Mouse (Mus musculus): ENCODE measurements around the gene Slc45a1.

Slc45a1 gene

DNA sequence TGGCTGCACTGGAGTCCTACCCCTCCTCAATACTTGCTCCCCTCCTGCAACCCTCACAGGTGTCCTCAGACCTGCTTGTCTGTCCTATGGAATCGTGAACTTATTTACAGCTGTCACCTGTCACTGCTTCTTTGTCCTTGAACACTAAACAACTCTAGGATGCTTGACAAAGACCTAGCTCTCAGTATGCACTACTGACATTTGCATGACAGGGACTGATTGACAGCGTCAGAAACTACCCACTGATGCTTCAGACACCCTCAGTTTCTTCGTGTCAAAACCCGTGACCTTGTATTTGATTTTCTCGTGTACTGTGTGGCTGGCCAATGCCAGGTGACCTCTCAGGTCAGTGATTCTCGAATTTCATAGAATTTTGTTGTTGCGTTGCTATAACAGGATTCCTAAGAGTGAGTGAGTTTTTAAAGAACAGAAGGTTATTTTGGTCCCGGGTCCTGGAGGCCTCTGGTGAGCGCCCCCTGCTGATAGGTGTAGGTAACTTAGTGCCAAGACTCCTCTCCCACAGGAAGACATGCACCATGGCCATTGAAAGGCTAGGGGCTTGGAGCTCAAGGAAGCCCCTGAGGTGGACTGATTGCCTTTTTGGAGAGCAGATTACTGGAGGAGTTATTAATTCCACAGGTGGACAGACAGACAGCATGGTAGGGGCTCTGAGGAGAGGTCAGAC is 8.1 kb upstream of the Slc45a1 start:
- no peak for DNase-seq (ENCODE audit: low read depth, low spot score)

DNA sequence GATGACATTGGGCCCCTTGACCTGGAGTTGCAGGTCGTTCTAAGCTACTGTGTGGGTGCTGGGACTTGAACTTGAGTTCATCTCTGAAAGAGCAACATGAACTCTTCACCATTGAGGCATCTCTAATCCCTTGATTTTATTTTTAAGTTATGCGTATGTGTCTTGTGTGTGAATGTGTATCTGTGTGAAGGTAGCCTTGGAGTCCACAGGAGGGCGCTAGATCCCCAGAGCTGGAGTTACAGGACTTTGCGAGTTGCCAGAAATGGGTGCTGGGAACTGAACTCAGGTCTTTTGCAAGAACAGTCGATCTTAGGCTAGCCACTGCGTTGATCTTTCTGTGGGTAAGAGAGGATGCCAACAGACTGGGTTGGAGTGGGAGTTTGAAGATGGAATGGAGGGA is 4.5 kb upstream of the Slc45a1 start:
- DNase-seq (ENCODE audit: low read depth, low spot score), result no peak

DNA sequence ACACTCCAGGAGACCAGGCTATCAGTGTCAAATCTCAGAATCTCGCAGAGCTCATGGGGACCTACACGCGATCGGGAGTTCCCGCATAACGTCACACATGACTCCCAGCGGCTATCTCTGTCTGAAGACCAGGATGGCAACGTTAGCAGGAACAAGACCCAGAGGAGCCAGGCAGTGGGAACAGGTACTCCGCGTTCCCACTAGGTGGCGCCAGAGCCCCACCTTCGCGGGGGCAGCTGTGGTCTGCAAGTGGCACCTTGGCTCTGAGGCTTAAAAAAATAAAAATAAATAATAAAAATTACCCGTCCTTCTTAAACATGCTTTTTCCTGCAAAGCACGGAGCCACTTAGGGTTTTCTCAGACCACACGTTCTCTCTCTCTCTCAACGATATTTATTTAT is 4.0 kb upstream of the Slc45a1 start:
- no peak for DNase-seq (ENCODE audit: low read depth, low spot score)

DNA sequence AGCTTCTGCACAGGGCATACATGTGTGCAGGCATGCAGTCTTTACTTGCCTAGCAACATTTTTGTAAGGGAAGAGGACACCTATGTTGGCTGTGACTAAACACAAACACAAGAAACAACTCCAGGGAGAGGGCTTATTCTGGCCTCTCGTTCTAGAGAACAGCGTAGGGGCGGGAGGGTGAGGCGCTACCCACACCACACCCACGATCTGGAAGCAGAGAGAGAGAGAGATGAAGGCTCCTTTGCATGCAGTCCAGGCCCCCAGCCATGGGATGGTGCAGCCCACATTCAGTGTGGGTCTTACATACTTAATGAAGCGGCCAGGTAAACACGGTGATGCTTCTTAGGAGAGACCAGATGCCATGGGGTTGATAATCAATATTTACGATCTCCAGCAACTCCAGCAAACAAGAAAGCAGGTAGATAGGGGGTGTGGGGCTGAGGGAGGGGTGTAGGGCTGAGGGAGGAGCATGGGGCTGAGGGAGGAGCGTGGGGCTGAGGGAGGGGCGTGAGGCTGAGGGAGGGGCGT is 1.2 kb upstream of the Slc45a1 start:
- no peak for DNase-seq (ENCODE audit: low read depth, low spot score)

DNA sequence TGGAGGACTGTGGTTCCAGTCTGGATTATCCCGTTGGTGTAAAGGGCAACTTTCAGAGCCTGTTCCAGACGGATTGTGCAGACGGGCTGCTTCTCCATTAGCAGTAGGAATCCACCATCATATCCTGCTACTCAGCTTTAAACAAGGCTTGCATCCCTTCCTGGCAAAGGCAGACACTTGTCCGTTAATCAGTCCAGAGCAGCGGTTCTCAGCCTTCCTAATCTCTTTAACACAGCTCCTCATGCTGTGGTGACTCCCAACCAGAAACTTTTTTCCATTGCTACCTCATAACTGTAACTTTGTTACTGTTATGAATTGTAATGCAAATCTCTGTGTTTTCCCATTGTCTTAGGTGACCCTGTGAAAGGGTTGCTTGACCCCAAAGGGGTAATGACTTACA is 2.6 kb downstream of the Slc45a1 start:
- DNase-seq (ENCODE audit: low read depth, low spot score), result no peak

DNA sequence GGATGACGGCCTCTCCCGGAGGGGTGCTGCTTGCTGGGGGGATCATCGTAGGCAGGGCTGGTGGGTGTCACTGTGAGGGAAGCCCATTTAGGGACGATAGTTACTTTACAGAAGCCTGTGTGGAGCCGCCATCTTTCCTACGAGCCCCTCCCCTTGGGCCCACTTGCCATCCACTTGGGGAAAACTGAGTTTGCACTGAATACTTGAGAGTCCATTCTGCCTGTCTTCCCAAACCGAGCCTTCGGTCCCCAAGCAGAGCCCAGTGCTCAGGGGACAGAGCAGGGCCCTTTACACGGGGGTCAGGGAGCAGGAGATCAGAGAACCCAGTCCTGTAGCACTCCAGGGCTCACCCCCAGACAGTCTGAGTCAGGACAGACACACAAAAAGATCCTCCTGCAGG is 7.7 kb downstream of the Slc45a1 start:
- DNase-seq (ENCODE audit: low read depth, low spot score), result no peak

DNA sequence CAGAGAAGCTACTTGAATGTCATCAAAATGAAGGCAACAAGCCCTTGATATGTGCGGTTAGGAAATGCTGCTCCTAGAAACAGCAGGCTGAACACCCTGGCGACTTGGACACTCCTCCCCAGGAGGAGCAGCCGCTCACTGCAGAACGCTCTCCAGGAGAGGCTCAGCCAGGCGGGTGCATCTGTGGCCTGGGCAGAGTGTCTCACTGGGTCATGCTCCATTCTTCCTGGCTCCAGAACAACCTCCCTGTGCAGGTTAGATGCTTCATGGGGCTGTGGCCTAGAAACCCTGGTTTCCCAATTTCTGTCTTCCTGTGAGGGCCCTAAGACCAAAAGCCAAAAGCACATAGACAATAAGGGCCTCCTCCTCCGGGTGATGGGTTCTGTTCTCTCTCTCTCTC is 15.3 kb downstream of the Slc45a1 start:
- no peak for DNase-seq (ENCODE audit: low read depth, low spot score)

DNA sequence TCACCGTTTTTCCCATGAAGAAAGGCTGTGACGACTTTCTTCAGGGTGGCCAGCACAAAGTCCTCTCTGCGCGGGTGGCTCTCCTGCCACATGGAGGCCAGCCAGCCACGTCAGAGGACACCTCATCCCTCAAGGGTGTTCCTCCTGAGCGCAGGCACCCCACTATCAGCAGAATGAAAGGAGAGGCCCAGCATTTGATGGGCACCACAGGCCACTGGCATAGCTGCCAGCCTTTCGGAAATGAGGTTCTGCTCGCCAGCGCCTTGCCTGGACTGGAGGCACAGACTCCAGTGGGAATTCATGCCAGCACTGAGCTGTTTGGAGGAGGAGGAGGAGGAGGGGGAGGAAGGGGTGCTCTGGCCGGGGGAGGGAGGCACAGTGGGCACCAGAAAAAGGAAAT is 16.4 kb downstream of the Slc45a1 start:
- DNase-seq (ENCODE audit: low read depth, low spot score), result no peak

DNA sequence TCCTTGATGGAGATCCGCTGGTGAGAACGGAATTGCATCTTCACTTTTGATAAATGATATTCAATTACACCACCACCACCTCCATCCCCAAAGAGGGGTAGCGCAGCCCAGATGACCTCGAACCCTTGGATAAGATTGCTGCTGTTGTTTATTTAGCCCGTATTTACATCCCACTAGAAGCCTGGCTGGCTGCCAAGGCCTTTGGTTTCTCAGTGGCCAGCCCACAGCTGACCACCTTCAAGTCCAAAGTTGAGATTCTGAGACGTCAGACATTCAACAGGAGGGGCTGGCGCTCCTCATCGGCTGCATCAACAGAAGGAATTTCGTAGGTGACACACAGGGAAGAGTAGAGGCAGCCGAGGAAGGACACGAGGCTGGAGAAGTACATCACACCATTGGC is 22.7 kb downstream of the Slc45a1 start:
- no peak for DNase-seq (ENCODE audit: low read depth, low spot score)

DNA sequence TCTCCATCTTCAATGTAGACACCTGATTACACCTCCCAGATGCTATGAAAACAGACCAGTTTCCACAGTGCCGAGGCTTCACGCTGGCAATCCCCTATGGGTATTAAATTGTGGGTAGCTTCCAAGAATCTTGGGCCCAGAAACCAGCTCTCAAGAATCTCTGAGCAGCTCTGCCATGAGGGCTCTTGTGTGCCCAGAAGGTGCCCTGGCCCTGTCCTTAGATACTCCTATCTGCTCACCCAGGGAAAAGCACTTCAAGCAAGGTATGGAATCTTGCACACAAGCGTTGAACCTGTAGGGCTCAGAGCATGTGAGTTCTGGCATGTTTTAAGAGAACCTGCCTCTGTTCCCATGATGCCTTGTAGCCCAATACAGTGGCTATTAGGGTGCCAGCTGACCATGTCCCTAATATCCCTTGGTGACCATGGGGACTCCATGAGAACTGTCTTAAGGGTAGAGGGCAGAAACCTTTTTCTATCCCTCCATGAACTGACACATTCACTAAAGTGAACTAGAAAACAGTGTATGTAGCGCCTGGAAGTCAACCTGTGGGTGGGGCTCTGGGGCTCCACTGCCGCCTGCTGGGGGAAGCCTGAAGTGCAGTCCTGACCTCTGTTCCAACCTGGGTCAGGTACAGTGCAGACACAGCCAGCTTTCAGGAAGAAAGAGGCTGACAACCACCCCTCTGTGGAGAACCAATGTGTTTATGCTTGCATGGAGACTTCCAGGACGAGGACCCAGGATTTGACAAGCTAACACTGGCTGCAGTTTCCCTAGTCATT is 25.8 kb downstream of the Slc45a1 start:
- peak; percentile 19 for DNase-seq (ENCODE audit: low read depth, low spot score)

DNA sequence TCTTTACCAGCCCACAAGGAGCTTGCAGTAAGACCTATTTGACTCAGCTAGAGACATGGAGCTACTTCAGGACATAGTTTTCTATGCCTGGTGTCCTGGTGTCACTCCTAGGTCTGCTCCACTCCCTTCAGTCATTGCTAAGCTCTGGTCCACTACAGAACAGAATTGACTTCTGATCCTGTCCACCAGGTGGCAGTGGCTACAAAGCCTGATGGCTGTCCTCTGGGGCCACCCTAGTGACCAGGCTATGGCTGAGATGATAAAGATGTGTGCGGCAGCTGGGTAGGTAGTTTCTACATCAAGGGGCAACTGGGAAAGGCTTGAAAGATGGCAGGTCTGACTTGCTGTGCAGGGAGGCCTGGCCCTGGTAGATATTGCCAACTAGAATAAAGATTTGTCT is 26.5 kb downstream of the Slc45a1 start:
- DNase-seq (ENCODE audit: low read depth, low spot score), result peak; percentile 11

DNA sequence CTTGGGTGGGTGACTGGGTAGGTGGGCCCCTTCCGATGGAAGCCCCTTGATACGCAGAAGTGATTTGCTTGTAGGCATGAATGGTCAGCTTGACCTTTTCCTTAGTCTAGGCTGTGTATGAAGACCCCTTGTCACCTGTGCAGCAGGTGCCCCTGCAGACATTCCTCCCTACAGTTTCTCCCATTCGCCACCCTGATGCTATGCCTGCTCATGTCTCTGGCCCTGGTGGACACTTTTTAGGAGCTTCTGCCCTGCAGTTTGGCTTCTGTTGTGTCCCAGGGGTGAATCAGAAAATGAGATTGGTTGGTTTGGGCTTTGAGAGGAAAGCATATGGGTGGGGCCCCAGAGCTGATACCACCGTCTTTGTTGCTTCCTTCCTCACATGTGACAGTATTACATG is 27.0 kb downstream of the Slc45a1 start:
- no peak for DNase-seq (ENCODE audit: low read depth, low spot score)

DNA sequence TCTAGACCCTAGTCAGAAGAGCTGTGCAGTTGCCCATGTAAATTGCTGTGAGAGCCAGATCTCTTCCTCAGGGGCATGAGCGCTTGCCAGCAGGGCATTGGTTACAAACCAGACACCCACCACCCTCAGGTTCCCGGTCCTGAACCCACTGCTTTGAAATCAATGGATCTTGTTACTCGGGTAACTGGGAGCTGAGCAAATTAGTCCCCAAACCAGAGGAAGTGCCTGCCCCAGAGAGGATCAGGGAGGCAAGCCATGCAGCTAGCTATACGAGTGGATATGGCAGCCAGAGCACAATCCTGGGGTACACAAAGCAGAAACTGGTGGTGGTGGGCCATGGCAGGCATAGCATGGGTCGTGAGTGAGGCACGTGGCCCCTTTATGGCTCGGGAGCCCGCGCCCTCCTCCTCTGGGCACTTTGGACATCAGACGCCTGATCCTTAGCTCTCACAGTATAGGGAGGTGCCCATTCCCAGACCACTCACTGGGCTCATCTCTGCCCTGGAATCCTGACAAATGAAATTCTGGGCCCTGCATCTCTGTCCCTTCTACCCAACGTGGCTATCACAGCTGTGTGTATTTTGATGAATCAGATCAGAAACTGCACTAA is 27.7 kb downstream of the Slc45a1 start:
- DNase-seq (ENCODE audit: low read depth, low spot score), result no peak

DNA sequence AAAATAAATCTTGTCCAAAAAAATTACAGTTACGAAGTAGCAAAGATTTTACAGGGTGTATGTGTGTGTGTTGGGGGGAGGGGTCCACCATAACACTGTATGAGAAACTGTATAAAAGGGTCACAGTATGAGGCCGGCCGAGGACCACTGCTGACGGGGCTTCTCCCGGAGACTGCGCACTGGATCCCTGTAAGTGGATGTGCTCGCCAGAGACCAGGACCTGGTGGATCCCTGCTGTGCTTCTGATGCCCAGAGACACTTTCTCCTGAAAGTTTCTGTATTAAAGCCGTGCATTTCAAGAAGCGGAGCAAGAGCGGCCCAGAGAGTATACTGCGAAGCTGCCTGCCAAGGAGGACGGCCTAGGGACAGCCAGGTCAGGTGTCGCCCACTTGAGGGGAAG is 29.3 kb downstream of the Slc45a1 start:
- DNase-seq (ENCODE audit: low read depth, low spot score), result no peak

DNA sequence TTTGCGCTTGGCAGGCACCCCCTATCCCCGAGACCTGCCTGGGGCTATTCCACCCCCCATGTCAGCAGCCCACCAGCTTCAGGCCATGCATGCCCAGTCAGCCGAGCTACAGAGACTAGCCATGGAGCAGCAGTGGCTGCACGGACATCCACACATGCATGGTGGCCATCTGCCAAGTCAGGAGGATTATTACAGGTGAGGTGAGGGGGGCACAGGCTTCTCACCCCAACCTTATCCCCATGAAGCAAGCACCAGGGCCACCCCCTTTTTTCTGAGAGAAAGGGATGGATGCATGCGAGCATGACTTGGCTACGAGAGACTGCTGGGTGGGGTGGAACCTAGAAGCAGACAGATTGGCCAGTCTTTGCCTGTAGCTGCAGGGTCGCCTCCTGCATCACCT is 33.0 kb downstream of the Slc45a1 start:
- no peak for DNase-seq (ENCODE audit: low read depth, low spot score)

DNA sequence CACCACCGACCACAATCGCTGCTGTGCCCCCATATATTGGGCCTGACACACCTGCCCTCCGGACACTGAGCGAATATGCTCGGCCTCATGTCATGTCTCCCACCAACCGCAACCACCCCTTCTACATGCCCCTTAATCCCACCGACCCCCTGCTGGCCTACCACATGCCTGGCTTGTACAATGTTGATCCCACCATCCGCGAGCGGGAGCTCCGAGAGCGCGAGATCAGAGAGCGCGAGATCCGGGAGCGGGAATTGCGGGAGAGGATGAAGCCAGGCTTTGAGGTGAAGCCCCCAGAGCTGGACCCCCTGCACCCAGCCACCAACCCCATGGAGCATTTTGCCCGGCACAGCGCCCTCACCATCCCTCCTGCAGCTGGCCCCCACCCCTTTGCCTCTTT is 35.1 kb downstream of the Slc45a1 start:
- no peak for DNase-seq (ENCODE audit: low read depth, low spot score)

DNA sequence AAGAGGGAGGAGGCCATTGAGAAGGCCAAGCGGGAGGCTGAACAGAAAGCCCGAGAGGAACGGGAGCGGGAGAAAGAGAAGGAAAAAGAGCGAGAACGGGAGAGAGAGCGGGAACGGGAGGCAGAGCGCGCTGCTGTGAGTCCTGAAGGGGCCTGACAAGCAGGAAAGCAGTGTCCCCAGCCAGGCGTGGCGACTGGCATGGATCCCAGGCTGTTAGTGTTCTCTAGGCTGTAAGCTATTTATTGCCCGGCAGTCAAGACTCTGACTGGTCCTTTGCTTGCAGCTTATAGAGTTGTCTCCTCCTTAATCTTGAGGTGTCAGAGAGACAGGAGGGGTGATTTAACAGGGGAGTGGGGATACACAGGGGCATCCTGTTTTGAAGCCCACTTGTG is 35.9 kb downstream of the Slc45a1 start:
- DNase-seq (ENCODE audit: low read depth, low spot score), result no peak

DNA sequence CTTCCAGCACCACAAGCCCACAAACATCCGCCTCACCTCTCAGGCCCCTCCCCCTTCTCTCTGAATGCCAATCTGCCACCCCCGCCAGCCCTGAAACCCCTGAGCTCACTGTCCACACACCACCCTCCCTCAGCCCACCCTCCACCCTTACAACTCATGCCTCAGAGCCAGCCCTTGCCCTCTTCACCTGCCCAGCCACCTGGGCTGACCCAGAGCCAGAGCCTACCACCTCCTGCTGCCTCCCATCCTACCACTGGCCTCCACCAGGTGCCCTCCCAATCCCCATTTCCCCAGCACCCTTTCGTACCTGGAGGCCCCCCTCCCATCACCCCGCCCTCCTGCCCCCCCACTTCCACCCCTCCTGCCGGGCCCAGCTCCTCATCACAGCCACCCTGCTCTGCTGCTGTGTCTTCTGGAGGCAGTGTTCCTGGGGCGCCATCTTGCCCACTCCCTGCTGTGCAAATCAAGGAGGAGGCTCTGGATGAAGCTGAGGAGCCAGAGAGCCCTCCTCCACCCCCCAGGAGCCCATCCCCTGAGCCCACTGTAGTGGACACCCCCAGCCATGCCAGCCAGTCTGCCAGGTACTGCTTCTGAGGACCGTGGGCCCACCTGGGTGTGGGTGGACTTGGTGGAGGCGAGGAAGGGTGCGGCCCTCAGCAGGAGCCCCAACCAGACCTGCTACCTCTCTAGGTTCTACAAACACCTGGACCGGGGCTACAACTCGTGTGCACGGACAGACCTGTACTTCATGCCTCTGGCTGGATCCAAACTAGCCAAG is 36.5 kb downstream of the Slc45a1 start:
- no peak for DNase-seq (ENCODE audit: low read depth, low spot score)

DNA sequence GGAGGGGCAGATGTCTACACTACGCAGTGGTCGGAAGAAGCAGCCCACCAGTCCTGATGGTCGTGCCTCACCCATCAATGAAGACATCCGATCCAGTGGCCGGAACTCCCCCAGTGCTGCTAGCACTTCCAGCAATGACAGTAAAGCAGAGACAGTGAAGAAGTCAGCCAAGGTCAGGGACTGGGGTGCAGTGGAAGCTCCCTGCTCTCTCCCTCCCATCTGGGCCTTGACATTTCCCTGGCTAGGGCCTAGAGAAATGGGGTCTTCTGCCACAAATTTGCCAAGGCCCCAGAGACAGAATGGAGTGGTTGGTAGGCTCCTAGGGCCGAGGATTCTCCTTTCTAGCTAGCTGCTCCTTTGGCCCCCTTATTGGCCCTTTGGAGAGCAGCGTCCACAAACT is 38.3 kb downstream of the Slc45a1 start:
- DNase-seq (ENCODE audit: low read depth, low spot score), result no peak

DNA sequence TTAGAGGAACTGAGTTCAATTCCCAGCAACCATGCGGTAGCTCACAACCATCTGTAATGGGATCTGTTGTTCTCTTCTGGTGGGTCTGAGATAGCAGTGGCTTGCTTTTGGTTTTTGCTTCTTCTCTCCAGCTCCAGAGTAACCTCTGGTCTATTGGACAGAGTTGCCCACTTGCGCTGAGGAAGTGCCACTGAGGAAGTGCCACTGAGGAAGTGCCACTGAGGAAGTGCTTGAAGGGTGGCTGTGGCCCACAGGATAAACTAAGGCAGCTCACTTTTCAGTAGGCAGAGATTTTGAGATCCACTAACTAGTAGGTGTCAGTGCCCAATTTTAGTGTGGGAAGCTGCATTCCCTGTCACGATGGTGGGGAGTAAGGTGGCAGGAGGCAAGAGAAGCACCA is 43.3 kb downstream of the Slc45a1 start:
- no peak for DNase-seq (ENCODE audit: low read depth, low spot score)

DNA sequence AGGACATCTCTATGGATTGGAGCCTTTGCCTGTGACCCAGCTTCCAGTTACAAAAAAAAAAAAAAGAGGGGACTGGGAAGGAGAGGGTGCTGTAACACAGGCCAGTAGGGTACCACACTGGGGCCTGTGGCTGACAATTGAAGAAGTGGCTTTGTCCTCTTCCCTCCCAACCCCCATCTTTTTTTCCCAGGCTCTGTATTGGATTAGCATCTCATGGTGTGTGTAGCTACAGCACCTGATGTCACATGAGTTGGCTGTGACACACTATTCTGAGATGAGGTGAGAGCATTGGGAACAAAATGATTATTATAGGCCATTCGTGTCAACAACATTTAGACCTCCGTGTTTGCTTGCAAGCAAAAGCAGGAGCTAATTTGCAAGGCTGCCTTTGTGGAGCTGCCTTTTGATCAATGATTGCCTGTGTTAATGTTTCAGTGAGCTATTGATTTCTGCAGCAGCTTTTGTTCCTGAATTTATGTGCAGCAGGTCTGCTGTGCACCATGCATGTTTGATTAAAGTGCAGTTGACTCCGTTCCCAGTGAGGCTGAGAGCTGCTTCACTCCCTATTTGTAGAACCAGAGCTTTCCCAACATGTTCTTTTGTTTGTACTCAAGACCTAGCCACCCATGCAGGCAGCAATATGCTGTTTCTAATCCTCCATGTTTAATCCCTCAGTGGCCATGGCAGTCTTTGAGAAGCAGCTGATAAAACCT is 45.4 kb downstream of the Slc45a1 start:
- no peak for DNase-seq (ENCODE audit: low read depth, low spot score)

Data from c-Kit-negative CD71-positive TER-119-positive erythroid progenitor cells, embryonic 14.5 days (primary cell).